Mouse (Mus musculus) lung, adult 18-20 months (tissue): ENCODE data around the gene Maml2.

Experiments
- DNase-seq, 2 experiments: peaks; one replicate each; pipeline ENCODE4 v3.0.0; 2022; ENCODE audit warnings: mixed read lengths in 2 of 2

Gene Maml2

GRCm38 (mm10) chr9:13311094-13311493 lies 13.3 kb downstream of the Maml2 start:
- DNase-seq: no peak

GRCm38 (mm10) chr9:13313923-13314322 lies 16.2 kb downstream of the Maml2 start:
- DNase-seq: no peak

GRCm38 (mm10) chr9:13314577-13315004 lies 16.8 kb downstream of the Maml2 start:
- DNase-seq: no peak

- peak in 1 of 2 experiments; percentile 24 for DNase-seq
These were observed 17.6 kb downstream of the Maml2 start for GRCm38 (mm10) chr9:13315393-13315792.

GRCm38 (mm10) chr9:13319566-13319965 lies 21.8 kb downstream of the Maml2 start:
- no peak for DNase-seq

- DNase-seq: no peak
These were observed 23.1 kb downstream of the Maml2 start for GRCm38 (mm10) chr9:13320800-13321364.

GRCm38 (mm10) chr9:13323074-13323473 lies 25.3 kb downstream of the Maml2 start:
- DNase-seq: no peak

- peak; percentile 55 to 63 for DNase-seq
These were observed 25.9 kb downstream of the Maml2 start for GRCm38 (mm10) chr9:13323612-13324011.

GRCm38 (mm10) chr9:13414230-13414766 lies 116.5 kb downstream of the Maml2 start:
- DNase-seq: no peak

- peak; percentile 72 to 84 for DNase-seq
These were observed 127.5 kb downstream of the Maml2 start for GRCm38 (mm10) chr9:13425031-13425940.

- peak in 1 of 2 experiments; percentile 39 for DNase-seq
These were observed 131.8 kb downstream of the Maml2 start for GRCm38 (mm10) chr9:13429477-13430125.

GRCm38 (mm10) chr9:13430302-13430701 lies 132.5 kb downstream of the Maml2 start:
- peak; percentile 18 to 51 for DNase-seq

GRCm38 (mm10) chr9:13430744-13431143 lies 133.0 kb downstream of the Maml2 start:
- DNase-seq: no peak

- DNase-seq: no peak
These were observed 133.9 kb downstream of the Maml2 start for GRCm38 (mm10) chr9:13431646-13432045.

GRCm38 (mm10) chr9:13433501-13434090 lies 135.8 kb downstream of the Maml2 start:
- no peak for DNase-seq

GRCm38 (mm10) chr9:13440911-13441310 lies 143.2 kb downstream of the Maml2 start:
- no peak for DNase-seq

- peak; percentile 33 to 51 for DNase-seq
These were observed 144.4 kb downstream of the Maml2 start for GRCm38 (mm10) chr9:13442012-13442735.

- no peak for DNase-seq
These were observed 145.9 kb downstream of the Maml2 start for GRCm38 (mm10) chr9:13443484-13444211.

- DNase-seq: no peak
These were observed 148.5 kb downstream of the Maml2 start for GRCm38 (mm10) chr9:13446236-13446635.

GRCm38 (mm10) chr9:13446703-13447285 lies 149.0 kb downstream of the Maml2 start, which contains the start of gene Gm17571:
Gm17571 (minus strand) TSS chr9:13446753.
- DNase-seq: no peak

GRCm38 (mm10) chr9:13448716-13449115 lies 151.0 kb downstream of the Maml2 start:
- DNase-seq: no peak
